14 mouse cellular contexts compared by ENCODE assay signal in genomic region chr19:43666661-43667429, GRCm38 (mm10). TPM values are rescaled to one million over a fixed set of nuclear protein-coding genes. Genes with fewer than 3 reads are reported as not detected.
DNase-seq lines count a peak whose midpoint lies in the region; ATAC-seq and TF ChIP-seq lines count a peak whose summit lies in the region.
"Had no signal": no experiment of that assay in that cellular context is flagged by ENCODE, and none has a peak within 500 bp of the region (broad histone marks: within the 10 kb centered on the region; RNA-seq: fewer than 3 reads in every experiment).

No protein-coding gene starts in this region.

- ATAC-seq in heart, postnatal 0 days (ENCODE audit: insufficient read depth, low read depth), result peak; percentile 44; the same call in 1 of the 2 replicates
- ATAC-seq: activated CD4-positive, CD25-positive, alpha-beta regulatory T cell, adult 4 months; forebrain, embryonic 13.5 days had no signal

- peak; percentile 61 for DNase-seq in gastrocnemius, adult 18-20 months (ENCODE audit: low spot score)
- DNase-seq in gastrocnemius, postnatal 36 days, result no peak
- DNase-seq in 3134 (ENCODE audit: extremely low read depth, insufficient read length, low spot score), result peak; percentile 54
- DNase-seq in adrenal gland, postnatal 10 days, result peak; percentile 59
- DNase-seq in heart, postnatal 0 days (ENCODE audit: low spot score), result no peak
- DNase-seq in thymus, postnatal 36 days, result no peak
- no peak for DNase-seq in T-cell, adult 2 months (ENCODE audit: low spot score)
- no peak for DNase-seq in spleen, postnatal 14 days (ENCODE audit: low spot score in 2 of 2)
- DNase-seq: cerebellum, adult 8-10 months; kidney, postnatal 25 days had no signal

- H3K4me1 ChIP-seq in heart, postnatal 0 days (ENCODE audit: control insufficient read depth, insufficient read depth), result peaks cover 8% of the 10 kb centered on the region

- H3K9me3 ChIP-seq in heart, postnatal 0 days (replicated peaks; ENCODE audit: control insufficient read depth, low read length), result no peaks in the 10 kb centered on the region
- H3K9me3 ChIP-seq: forebrain, embryonic 13.5 days had no signal

- no peak overlapping the region for H3K4me3 ChIP-seq in heart, postnatal 0 days (ENCODE audit: low read depth, low read length)
- H3K4me3 ChIP-seq: forebrain, embryonic 13.5 days had no signal

- no peak overlapping the region for H3K4me2 ChIP-seq in heart, postnatal 0 days (ENCODE audit: low read depth, low read length)
- H3K4me2 ChIP-seq: forebrain, embryonic 13.5 days had no signal

- intact Hi-C loops in gastrocnemius, postnatal 36 days (cut with DNase I), result no loop called here

- H3K9ac ChIP-seq in heart, postnatal 0 days (replicated peaks; ENCODE audit: low read depth, low read length), result no peak overlapping the region
- H3K9ac ChIP-seq: forebrain, embryonic 13.5 days had no signal

- 81% methylated on average over 22 of the region's 22 CpGs for WGBS in heart, postnatal 0 days

- H3K27ac ChIP-seq in heart, postnatal 0 days (ENCODE audit: low read depth), result no peak overlapping the region
- H3K27ac ChIP-seq: forebrain, embryonic 13.5 days had no signal

- TF ChIP-seq EP300 in heart, postnatal 0 days (IDR thresholded peaks at IDR 0.05; ENCODE audit: low read depth), result no peak

- TF ChIP-seq CTCF in heart, postnatal 0 days (IDR thresholded peaks at IDR 0.05; ENCODE audit: low read depth), result no peak

- H3K36me3 ChIP-seq in heart, postnatal 0 days (replicated peaks; ENCODE audit: control insufficient read depth, insufficient read depth, low read length), result peaks cover 31% of the 10 kb centered on the region

- H3K27me3 ChIP-seq in heart, postnatal 0 days (ENCODE audit: control insufficient read depth, insufficient read depth, low read length), result no peaks in the 10 kb centered on the region
- H3K27me3 ChIP-seq: forebrain, embryonic 13.5 days had no signal

RNA-seq across cellular contexts. Expression of gene Slc25a28, which starts 7.8 kb away (rescaled TPM):
- total RNA-seq in gastrocnemius, adult 18-20 months (2021), result 10 to 100 TPM; 26.2 to 34.0 TPM
- 10 to 100 TPM; 20.6 to 25.2 TPM for total RNA-seq in gastrocnemius, postnatal 36 days (2021)
- total RNA-seq in adrenal gland, postnatal 10 days (2021), result 10 to 100 TPM; 54.9 to 59.2 TPM
- 19.8 and 26.7 TPM in 2 replicates for total RNA-seq in heart, postnatal 0 days (2014; rRNA removed; ENCODE audit: low replicate concordance)
- polyA plus RNA-seq in heart, postnatal 0 days (2015; fragmentation: Nextera tagmentation; extraction: Ambion mirVana), result 8.6 and 8.9 TPM in 2 replicates

RNA-seq across cellular contexts. Expression of gene Entpd7, which starts 22.6 kb away (rescaled TPM):
- 1 to 10 TPM in 1 of 2 experiments, under 1 TPM in 1; 0.74 to 1.6 TPM for total RNA-seq in gastrocnemius, adult 18-20 months (2021)
- total RNA-seq in gastrocnemius, postnatal 36 days (2021), result 1 to 10 TPM; 1.1 to 1.7 TPM
- total RNA-seq in adrenal gland, postnatal 10 days (2021), result 10 to 100 TPM; 14.2 to 15.5 TPM
- total RNA-seq in heart, postnatal 0 days (2014; rRNA removed; ENCODE audit: low replicate concordance), result 0.70 and 2.1 TPM in 2 replicates
- 2.9 and 3.2 TPM in 2 replicates for polyA plus RNA-seq in heart, postnatal 0 days (2015; fragmentation: Nextera tagmentation; extraction: Ambion mirVana)

RNA-seq across cellular contexts. Expression of gene Nkx2-3, which starts 54.7 kb away (rescaled TPM):
- total RNA-seq in gastrocnemius, adult 18-20 months (2021), result not detected
- not detected for total RNA-seq in gastrocnemius, postnatal 36 days (2021)
- under 1 TPM in 1 of 2 experiments, not detected in 1; 0.12 TPM for total RNA-seq in adrenal gland, postnatal 10 days (2021)
- total RNA-seq in heart, postnatal 0 days (2014; rRNA removed; ENCODE audit: low replicate concordance), result 0.15 TPM in 1 of 2 replicates, not detected in the other
- not detected in 2 replicates for polyA plus RNA-seq in heart, postnatal 0 days (2015; fragmentation: Nextera tagmentation; extraction: Ambion mirVana)
- total RNA-seq: left cerebral cortex, postnatal 10 days had no signal
- polyA plus RNA-seq: activated CD4-positive, CD25-positive, alpha-beta regulatory T cell, adult 4 months; lung, embryonic 16.5 days had no signal

Comparison
In these comparisons a context has a peak if more than half of its experiments do, and no peak if none do; other contexts are left out.
1. DNase-seq: peak in gastrocnemius, adult 18-20 months (single experiment), 3134 (single experiment) and adrenal gland, postnatal 10 days (single experiment); none in gastrocnemius, postnatal 36 days (0 of 2), heart, postnatal 0 days (single experiment), thymus, postnatal 36 days (0 of 2), T-cell, adult 2 months (single experiment) and spleen, postnatal 14 days (0 of 2).